Mouse (Mus musculus) stomach, postnatal 0 days (tissue): Measurements from ENCODE around the gene Zfp994. TPM values are rescaled to one million over a fixed set of nuclear protein-coding genes. Genes with fewer than 3 reads are reported as not detected.
"Not testable (repeated sequence)": the region's sequence is repeated elsewhere in the genome, so short reads cannot be mapped to it uniquely, and the experiment has no call there.

Experiments
- ATAC-seq: fragments of 200-750 bp; cut with Nextera tagmentation; 2 replicates; pipeline ENCODE4 v1.8.0; 2017; ENCODE audit not compliant: low FRiP score, low TSS enrichment
- DNase-seq: peaks from one replicate; pipeline ENCODE4 v3.0.0-alpha.2; 2016; ENCODE audit warnings: low spot score
- H3K27ac ChIP-seq: fragments of 300-500 bp; sonication (generic); replicated peaks from 2 replicates; pipeline ENCODE4 v1.5.1; 2014; ENCODE audit warnings: mild to moderate bottlenecking, control low read depth
- H3K27me3 ChIP-seq: fragments of 300-500 bp; sonication (generic); 2 replicates; pipeline ENCODE4 v1.6.1; 2014; ENCODE audit warnings: low read length; ENCODE audit not compliant: control insufficient read depth, insufficient read depth
- H3K36me3 ChIP-seq: fragments of 300-500 bp; sonication (generic); 2 replicates; pipeline ENCODE4 v1.6.1; 2014; ENCODE audit warnings: low read length, mixed read lengths; ENCODE audit not compliant: control insufficient read depth, insufficient read depth
- H3K4me1 ChIP-seq: fragments of 300-500 bp; sonication (generic); replicated peaks from 2 replicates; pipeline ENCODE4 v1.6.1; 2014; ENCODE audit warnings: antibody characterized with exemption; ENCODE audit not compliant: control insufficient read depth, insufficient read depth
- H3K4me2 ChIP-seq: fragments of 300-500 bp; sonication (generic); replicated peaks from 2 replicates; pipeline ENCODE4 v1.6.1; 2014; ENCODE audit warnings: low read depth, mild to moderate bottlenecking, control low read depth, moderate library complexity
- H3K4me3 ChIP-seq: fragments of 300-500 bp; sonication (generic); 2 replicates; pipeline ENCODE4 v1.5.1; 2014; ENCODE audit warnings: low read depth, low read length, control low read depth
- H3K9ac ChIP-seq: fragments of 300-500 bp; sonication (generic); 2 replicates; pipeline ENCODE4 v1.6.1; 2014; ENCODE audit warnings: mild to moderate bottlenecking, low read length, control low read depth, mixed read lengths
- H3K9me3 ChIP-seq: fragments of 300-500 bp; sonication (generic); 2 replicates; pipeline ENCODE4 v1.6.1; 2016; ENCODE audit warnings: low read length; ENCODE audit not compliant: control insufficient read depth
- CTCF ChIP-seq: IDR thresholded peaks from 2 replicates; pipeline ENCODE4 v1.5.1; 2016; ENCODE audit warnings: antibody characterized with exemption, low read depth, mild to moderate bottlenecking, moderate library complexity
- WGBS: fragments of 180-500 bp; shearing (Covaris S2); extraction: QIAGEN DNeasy Blood & Tissue Kit; methylation state at CpG from one replicate; pipeline ENCODE4 v1.1.7; 2014; 5-methylcytosine and 5-hydroxymethylcytosine counted together
- polyA plus RNA-seq: library from polyadenylated mRNA; unstranded; fragments of >200 nt; fragmentation: Nextera tagmentation; extraction: Ambion mirVana; gene quantifications from 2 replicates; pipeline ENCODE4 v1.2.1, GENCODE M21; 2015

The Zfp994 gene
- 2.3 and 2.4 TPM in 2 replicates for polyA plus RNA-seq

DNA sequence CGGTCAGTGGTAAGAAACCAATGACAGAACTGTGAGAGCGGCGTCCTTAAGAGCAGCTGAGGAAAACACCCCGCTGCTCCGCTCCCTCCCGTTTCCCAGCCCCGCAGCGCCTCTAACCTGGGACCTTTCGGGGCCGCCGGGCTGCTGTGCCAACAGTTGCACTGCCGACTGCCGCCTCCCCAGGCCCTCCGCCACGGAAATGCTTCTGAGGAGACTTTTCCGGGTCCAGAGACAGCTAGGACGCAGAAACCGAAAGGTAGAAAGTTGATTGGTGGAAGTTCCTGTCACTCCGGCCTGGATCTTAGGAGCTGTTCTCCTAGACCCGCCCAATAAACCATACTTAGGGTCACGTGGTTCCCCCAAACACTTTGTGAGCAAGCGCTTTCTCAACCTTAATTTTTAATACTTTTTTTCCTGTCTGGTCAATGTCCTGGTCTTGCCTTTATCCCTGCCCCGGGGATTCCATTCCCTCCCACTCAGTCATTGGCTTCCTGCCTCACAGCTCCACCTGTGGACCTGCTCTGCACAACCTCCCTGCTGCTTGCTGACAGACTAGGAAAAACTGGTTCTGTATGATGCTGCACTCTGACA lies at the start of gene Zfp994:
TSS of gene Zfp994 (minus strand) at position 195 of the 591 bp plus-strand sequence.
- WGBS, result 0% methylated on average over 23 of the region's 23 CpGs
- not testable (repeated sequence) for H3K9me3 ChIP-seq, H3K27me3 ChIP-seq, H3K4me1 ChIP-seq, H3K36me3 ChIP-seq
- peak; percentile 50 for TF ChIP-seq CTCF
- ATAC-seq (peak; percentile 100), DNase-seq (peak; percentile 88)
- Histone ChIP-seq H3K27ac (peak within 1 kb of the TSS; percentile 78), H3K4me2 (peak within 1 kb of the TSS; percentile 54), H3K4me3 (peak within 1 kb of the TSS; percentile 54), H3K9ac (peak within 1 kb of the TSS; percentile 68)

DNA sequence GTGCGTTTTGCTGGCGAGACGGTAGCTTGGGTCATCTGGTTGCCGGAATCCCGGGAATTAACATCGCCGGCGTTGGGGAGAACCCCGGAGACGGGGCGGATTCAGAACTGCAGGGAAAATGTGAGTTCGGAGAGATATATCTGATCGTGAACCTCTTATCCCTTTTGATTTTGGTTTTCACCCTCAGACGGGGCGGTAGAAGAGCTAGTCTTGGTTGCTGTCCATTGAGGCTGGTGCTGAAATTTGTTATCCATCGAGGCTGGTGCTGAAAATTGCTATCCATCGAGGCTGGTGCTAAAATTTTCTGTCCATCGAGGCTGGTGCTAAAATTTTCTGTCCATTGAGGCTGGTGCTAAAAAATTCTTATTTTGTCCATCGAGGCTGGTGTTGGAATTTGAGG lies 5.3 kb upstream of the Zfp994 start:
- not testable (repeated sequence) for H3K27ac ChIP-seq, DNase-seq, H3K9me3 ChIP-seq, H3K27me3 ChIP-seq, H3K4me1 ChIP-seq, H3K9ac ChIP-seq, H3K36me3 ChIP-seq, ATAC-seq, H3K4me3 ChIP-seq, H3K4me2 ChIP-seq
- 62% methylated on average over 18 of the region's 19 CpGs for WGBS

DNA sequence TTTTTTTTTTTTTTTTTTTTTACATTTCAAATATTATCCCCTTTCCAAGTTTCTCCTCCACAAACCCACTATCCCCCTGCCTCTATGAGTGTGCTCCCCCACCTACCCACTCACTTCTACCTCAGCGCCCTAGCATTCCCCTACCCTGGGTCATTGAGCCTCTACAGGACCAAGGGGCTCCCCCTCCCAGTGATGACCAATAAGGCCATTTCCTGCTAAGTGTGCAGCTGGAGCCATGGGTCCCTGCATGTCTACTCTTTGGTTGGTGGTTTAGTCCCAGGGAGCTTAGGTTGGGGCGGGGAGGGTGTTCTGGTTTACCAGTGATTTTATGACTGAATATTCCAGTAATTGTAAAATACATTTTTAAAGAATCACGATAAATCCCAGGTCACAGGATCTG lies 401 bp downstream of the Zfp994 start:
- peak overlapping the region; percentile 68; the same call in 1 of the 2 replicates for H3K9ac ChIP-seq
- H3K4me2 ChIP-seq, result peak overlapping the region; percentile 54
- peak; percentile 80 for ATAC-seq
- 0% methylated on average over 3 of the region's 3 CpGs for WGBS
- H3K9me3 ChIP-seq, H3K4me1 ChIP-seq, H3K36me3 ChIP-seq, H3K27me3 ChIP-seq, H3K27ac ChIP-seq: not testable (repeated sequence)
- peak overlapping the region; percentile 54 for H3K4me3 ChIP-seq
- peak; percentile 17 for DNase-seq

- not testable (repeated sequence) for H3K36me3 ChIP-seq, H3K27me3 ChIP-seq, H3K9me3 ChIP-seq, H3K4me1 ChIP-seq
- ATAC-seq (peak; percentile 89), DNase-seq (peak; percentile 53)
- peak within 1 kb of the TSS; percentile 51 for H3K4me2 ChIP-seq
- H3K9ac ChIP-seq, result peak within 1 kb of the TSS; percentile 52
- peak within 1 kb of the TSS; percentile 56 for H3K4me3 ChIP-seq
- WGBS, result 0% methylated on average over 16 of the region's 16 CpGs
- TF ChIP-seq CTCF, result peak; percentile 46
- 0 out of 2 replicates have a peak within 1 kb of the TSS, but pooled peaks have one; percentile 30 for H3K27ac ChIP-seq
Measured at GRCm38 (mm10) chr17:22165722-22166294, 59.6 kb downstream of the Zfp994 start, which contains the start of gene Zfp947. TSS of gene Zfp947 (minus strand) at chr17:22166190.

GRCm38 (mm10) chr17:22165304-22165703 lies 60.1 kb downstream of the Zfp994 start:
- peak overlapping the region; percentile 51 for H3K4me2 ChIP-seq
- WGBS, result 0% methylated on average over 3 of the region's 3 CpGs
- H3K4me3 ChIP-seq, result peak overlapping the region; percentile 56
- peak; percentile 79 for ATAC-seq
- not testable (repeated sequence) for H3K36me3 ChIP-seq, H3K27me3 ChIP-seq, H3K4me1 ChIP-seq, H3K9me3 ChIP-seq, H3K27ac ChIP-seq, DNase-seq
- H3K9ac ChIP-seq, result peak overlapping the region; percentile 52; the same call in 1 of the 2 replicates

DNA sequence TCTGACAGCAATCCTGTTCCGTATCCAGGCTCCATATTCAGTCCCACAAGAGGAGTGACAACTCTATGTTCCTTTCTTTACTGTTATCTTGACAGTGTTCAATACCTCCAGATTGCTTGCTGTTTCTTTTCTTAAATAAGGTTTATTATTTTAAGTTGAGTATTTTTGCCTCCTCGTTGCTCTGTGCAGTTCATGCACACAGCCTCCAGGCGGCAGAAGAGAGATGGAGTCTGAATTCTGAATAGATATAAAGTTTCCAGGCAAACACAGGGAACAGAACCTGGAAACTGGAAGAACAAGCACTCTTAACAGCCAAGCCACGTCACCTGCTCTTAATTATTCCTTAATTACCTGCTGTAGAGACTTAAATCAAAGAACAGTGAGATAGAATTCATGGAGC lies 71.5 kb downstream of the Zfp994 start:
- not testable (repeated sequence) for H3K27me3 ChIP-seq, DNase-seq

More for the DNA sequence above, 71.5 kb downstream of the Zfp994 start:
- WGBS, result 78% methylated on average over 2 of the region's 4 CpGs
- H3K4me3 ChIP-seq, H3K4me1 ChIP-seq, H3K27ac ChIP-seq, ATAC-seq, H3K9ac ChIP-seq, H3K9me3 ChIP-seq, H3K4me2 ChIP-seq, H3K36me3 ChIP-seq: not testable (repeated sequence)

Other genes starting within 250 kb of the Zfp994 start
- gene Zfp947, start 59.4 kb downstream of the Zfp994 start, polyA plus RNA-seq, result 1.6 and 1.8 TPM in 2 replicates
- gene CT030661.1, start 89.2 kb upstream of the Zfp994 start, polyA plus RNA-seq, result 6.9 and 7.3 TPM in 2 replicates
- 6.8 and 7.5 TPM in 2 replicates for gene Zfp944, start 135.8 kb upstream of the Zfp994 start, polyA plus RNA-seq
- gene Zfp758, start 135.8 kb upstream of the Zfp994 start, polyA plus RNA-seq, result 5.6 and 6.1 TPM in 2 replicates
- 6.9 TPM in 2 replicates for gene Zfp946, start 198.6 kb upstream of the Zfp994 start, polyA plus RNA-seq